Mouse (Mus musculus) ES-Bruce4 (cell line): ENCODE data around the gene Slc11a1.
A peak's percentile ranks its signal among the peaks of the same experiment; 100 is the strongest.

Experiments used
- CTCF ChIP-seq: IDR thresholded peaks from one replicate; pipeline ENCODE4 v1.8.1; 2011; ENCODE audit warnings: low read depth, low read length
- POLR2A ChIP-seq: IDR thresholded peaks from one replicate; pipeline ENCODE4 v1.8.1; 2011; ENCODE audit warnings: low read length; ENCODE audit not compliant: insufficient read depth

- TF ChIP-seq POLR2A: peak; percentile 23
- peak; percentile 53 for TF ChIP-seq CTCF
Measured at GRCm38 (mm10) chr1:74386714-74387385, 11.9 kb downstream of the Slc11a1 start.
